Mouse (Mus musculus) midbrain, postnatal 0 days (tissue): Measurements from ENCODE around the gene 2310030G06Rik. TPM values are rescaled to one million over a fixed set of nuclear protein-coding genes. Genes with fewer than 3 reads are reported as not detected.
A peak's percentile ranks its signal among the peaks of the same experiment; 100 is the strongest.

Source experiments
- ATAC-seq: fragments of 200-750 bp; cut with Nextera tagmentation; 2 replicates; pipeline ENCODE4 v1.8.0; 2017; ENCODE audit warnings: moderate number of reproducible peaks, mild to moderate bottlenecking, moderate TSS enrichment, moderate library complexity; ENCODE audit not compliant: low FRiP score
- DNase-seq: peaks from one replicate; pipeline ENCODE4 v3.0.0-alpha.2; 2015; ENCODE audit warnings: low spot score
- H3K27ac ChIP-seq: fragments of 300-500 bp; sonication (generic); 2 replicates; pipeline ENCODE4 v1.5.1; 2014; ENCODE audit warnings: low read depth, mild to moderate bottlenecking, low read length, mixed read lengths
- H3K27me3 ChIP-seq: fragments of 300-500 bp; sonication (generic); 2 replicates; pipeline ENCODE4 v1.6.1; 2014; ENCODE audit warnings: low read length, control low read depth, mixed read lengths; ENCODE audit not compliant: insufficient read depth
- H3K36me3 ChIP-seq: fragments of 300-500 bp; sonication (generic); 2 replicates; pipeline ENCODE4 v1.6.1; 2014; ENCODE audit warnings: low read length, control low read depth, mixed read lengths; ENCODE audit not compliant: insufficient read depth
- H3K4me1 ChIP-seq: fragments of 300-500 bp; sonication (generic); 2 replicates; pipeline ENCODE4 v1.6.1; 2014; ENCODE audit warnings: mild to moderate bottlenecking, control low read depth, antibody characterized with exemption, low read length, mixed read lengths; ENCODE audit not compliant: insufficient read depth
- H3K4me2 ChIP-seq: fragments of 300-500 bp; sonication (generic); 2 replicates; pipeline ENCODE4 v1.6.1; 2014; ENCODE audit warnings: low read depth, mild to moderate bottlenecking, low read length, mixed read lengths; ENCODE audit not compliant: poor library complexity, severe bottlenecking
- H3K4me3 ChIP-seq: fragments of 300-500 bp; sonication (generic); 2 replicates; pipeline ENCODE4 v1.5.1; 2014; ENCODE audit warnings: low read depth, mild to moderate bottlenecking, low read length, moderate library complexity
- H3K9ac ChIP-seq: fragments of 300-500 bp; sonication (generic); replicated peaks from 2 replicates; pipeline ENCODE4 v1.6.1; 2014; ENCODE audit warnings: mild to moderate bottlenecking, low read length, moderate library complexity, mixed read lengths; ENCODE audit not compliant: poor library complexity, severe bottlenecking
- H3K9me3 ChIP-seq: fragments of 300-500 bp; sonication (generic); 2 replicates; pipeline ENCODE4 v1.6.1; 2016; ENCODE audit warnings: low read length, control low read depth
- CTCF ChIP-seq: IDR thresholded peaks from 2 replicates; pipeline ENCODE4 v1.5.1; 2016; ENCODE audit warnings: antibody characterized with exemption, mild to moderate bottlenecking
- WGBS: fragments of 180-500 bp; shearing (Covaris S2); extraction: QIAGEN DNeasy Blood & Tissue Kit; methylation state at CpG from one replicate; pipeline ENCODE4 v1.1.7; 2014; 5-methylcytosine and 5-hydroxymethylcytosine counted together
- polyA plus RNA-seq: library from polyadenylated mRNA; unstranded; fragments of >200 nt; fragmentation: Nextera tagmentation; extraction: Ambion mirVana; gene quantifications from 2 replicates; pipeline ENCODE4 v1.2.1, GENCODE M21; 2015
- total RNA-seq: library from RNA; depleted of rRNA; stranded (reverse); fragments of >200 nt; gene quantifications from 2 replicates; pipeline ENCODE4 v1.2.3, GENCODE M21; 2014

Gene 2310030G06Rik
- total and polyA plus RNA-seq, 2 experiments from 2014 or later = 1.5 to 2.9 TPM

- no peaks in the 10 kb centered on the region for H3K36me3 ChIP-seq
- H3K4me2 ChIP-seq = peak overlapping the region; percentile 85
- H3K9me3 ChIP-seq = no peaks in the 10 kb centered on the region
- no peaks in the 10 kb centered on the region for H3K27me3 ChIP-seq
- H3K9ac ChIP-seq = peak overlapping the region; percentile 63
- DNase-seq = peak; percentile 17
- TF ChIP-seq CTCF = no peak
- H3K4me3 ChIP-seq = peak overlapping the region; percentile 62
- peak; percentile 20; the same call in 1 of the 2 replicates for ATAC-seq
- 2% methylated on average over 30 of the region's 30 CpGs for WGBS
- H3K4me1 ChIP-seq = peaks cover 3% of the 10 kb centered on the region; the same call in 1 of the 2 replicates
- peak overlapping the region; percentile 81 for H3K27ac ChIP-seq
These were observed 19.0 kb downstream of the 2310030G06Rik start for GRCm38 (mm10) chr9:50727171-50727924.

GRCm38 (mm10) chr9:50725921-50726590 is 20.3 kb downstream of the 2310030G06Rik start:
- DNase-seq = no peak
- 19% methylated on average over 8 of the region's 8 CpGs for WGBS
- Histone ChIP-seq H3K9me3 (no peaks in the 10 kb centered on the region), H3K4me1 (peaks cover 3% of the 10 kb centered on the region; the same call in 1 of the 2 replicates), H3K4me2 (peak overlapping the region; percentile 85), H3K9ac (peak overlapping the region; percentile 33; the same call in 1 of the 2 replicates), H3K36me3 (no peaks in the 10 kb centered on the region), H3K27me3 (no peaks in the 10 kb centered on the region), H3K27ac (peak overlapping the region; percentile 52), H3K4me3 (peak overlapping the region; percentile 62)
- no peak for TF ChIP-seq CTCF
- no peak for ATAC-seq

DNA sequence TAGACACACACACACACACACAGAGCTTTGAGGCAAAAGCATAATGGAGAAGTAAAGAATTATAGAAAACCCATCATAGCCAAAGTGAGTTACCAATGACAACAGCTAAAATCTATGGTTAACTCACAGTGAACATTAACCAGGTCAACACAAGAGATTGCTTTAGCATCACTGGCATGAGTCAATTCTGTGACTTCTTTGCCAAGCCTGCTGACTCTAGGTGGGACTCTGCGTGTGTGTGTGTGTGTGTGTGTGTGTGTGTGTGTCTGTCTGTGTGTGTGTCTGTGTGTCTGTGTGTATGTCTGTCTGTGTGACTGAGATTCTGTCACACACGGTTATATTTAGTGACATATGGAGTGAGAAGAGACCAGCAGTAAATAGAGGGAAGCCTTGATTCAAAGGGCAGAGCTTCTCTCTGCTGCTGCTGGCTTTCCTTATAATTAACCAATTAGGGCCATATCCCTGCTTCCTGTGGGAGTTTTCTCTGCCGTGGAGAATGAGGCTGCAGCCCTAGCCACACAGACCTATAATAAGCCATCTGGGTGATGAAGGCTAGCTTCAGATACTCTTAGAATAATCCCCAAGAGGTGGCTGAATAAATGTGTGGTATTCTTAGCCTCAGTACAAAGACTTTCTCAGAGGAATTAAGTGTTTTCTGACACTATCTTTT is 21.5 kb downstream of the 2310030G06Rik start:
- no peaks in the 10 kb centered on the region for H3K36me3 ChIP-seq
- peak overlapping the region; percentile 35 for H3K4me2 ChIP-seq
- no peak overlapping the region; the same call in 1 of the 2 replicates for H3K4me3 ChIP-seq
- peaks cover 3% of the 10 kb centered on the region; the same call in 1 of the 2 replicates for H3K4me1 ChIP-seq
- H3K27ac ChIP-seq = peak overlapping the region; percentile 57; the same call in 1 of the 2 replicates
- WGBS = 36% methylated on average over 3 of the region's 3 CpGs
- no peak overlapping the region for H3K9ac ChIP-seq
- DNase-seq (no peak), ATAC-seq (no peak)
- TF ChIP-seq CTCF = no peak
- H3K27me3 ChIP-seq = no peaks in the 10 kb centered on the region
- no peaks in the 10 kb centered on the region for H3K9me3 ChIP-seq

DNA sequence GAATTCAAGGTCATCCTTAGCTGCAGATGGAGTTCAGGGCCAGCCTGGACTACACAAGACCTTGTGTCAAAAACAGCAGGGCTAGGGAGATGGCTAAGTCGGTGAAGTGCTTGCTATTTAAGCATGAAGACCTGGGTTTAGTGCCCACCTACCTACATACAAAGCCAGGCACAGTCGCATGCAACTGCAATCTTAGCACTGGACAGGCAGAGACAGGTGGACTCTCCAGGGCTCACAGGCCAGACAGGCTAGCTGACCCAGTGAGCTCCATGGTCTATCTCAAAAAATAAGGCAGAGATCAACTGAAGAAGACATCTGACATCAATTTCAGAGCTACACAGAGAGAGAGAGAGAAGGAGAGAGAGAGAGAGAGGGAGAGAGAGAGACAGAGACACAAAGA is 22.2 kb downstream of the 2310030G06Rik start:
- DNase-seq (no peak), ATAC-seq (no peak)
- Histone ChIP-seq H3K9ac (no peak overlapping the region), H3K27ac (no peak overlapping the region), H3K9me3 (no peaks in the 10 kb centered on the region), H3K36me3 (no peaks in the 10 kb centered on the region), H3K4me3 (no peak overlapping the region), H3K4me2 (no peak overlapping the region), H3K27me3 (no peaks in the 10 kb centered on the region), H3K4me1 (peaks cover 3% of the 10 kb centered on the region; the same call in 1 of the 2 replicates)
- TF ChIP-seq CTCF = no peak
- WGBS = 83% methylated on average over 2 of the region's 2 CpGs

- Histone ChIP-seq H3K9ac (no peak overlapping the region), H3K27ac (0 out of 2 replicates have a peak overlapping the region, but pooled peaks have one; percentile 7), H3K36me3 (no peaks in the 10 kb centered on the region), H3K4me3 (no peak overlapping the region), H3K27me3 (no peaks in the 10 kb centered on the region), H3K4me2 (peak overlapping the region; percentile 16), H3K4me1 (peaks cover 3% of the 10 kb centered on the region; the same call in 1 of the 2 replicates), H3K9me3 (no peaks in the 10 kb centered on the region)
- TF ChIP-seq CTCF = no peak
- 42% methylated on average over 7 of the region's 7 CpGs for WGBS
- DNase-seq (peak; percentile 86), ATAC-seq (no peak)
These were observed 22.9 kb downstream of the 2310030G06Rik start for GRCm38 (mm10) chr9:50723406-50723805.
